Mouse (Mus musculus) testis, postnatal 10 days (tissue): ENCODE results near the gene Gstm2.

Experiments used
- DNase-seq: peaks from one replicate; pipeline ENCODE4 v3.0.0; 2021; ENCODE audit warnings: low spot score

Gene Gstm2

GRCm38 (mm10) chr3:107941261-107941660, 45.0 kb downstream of the Gstm2 start:
- no peak for DNase-seq

GRCm38 (mm10) chr3:107940524-107940923, 45.7 kb downstream of the Gstm2 start:
- no peak for DNase-seq

- DNase-seq = no peak
These were observed 46.4 kb downstream of the Gstm2 start for GRCm38 (mm10) chr3:107939830-107940229.

DNA sequence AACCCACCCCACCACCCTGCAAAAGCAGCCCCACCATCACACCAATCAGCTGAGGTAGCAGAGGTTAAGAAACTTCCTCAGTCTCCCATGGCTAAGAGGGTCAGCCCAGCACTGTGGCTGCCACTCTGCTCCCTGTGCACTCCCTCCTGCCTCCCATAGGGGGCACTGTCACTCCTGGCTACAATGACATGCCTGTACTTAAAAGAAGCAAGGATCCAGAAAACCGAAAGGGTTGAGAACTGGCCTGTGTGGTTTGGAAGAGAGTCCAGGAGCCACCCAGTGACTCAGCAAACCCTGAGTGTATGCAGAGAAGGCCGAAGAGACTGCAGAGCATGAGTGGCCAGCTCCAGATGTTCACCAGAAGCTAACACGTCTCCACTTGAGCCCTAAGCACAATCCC, 46.9 kb downstream of the Gstm2 start:
- DNase-seq = peak; percentile 85

- no peak for DNase-seq
These were observed 50.4 kb downstream of the Gstm2 start for GRCm38 (mm10) chr3:107935888-107936287.

DNA sequence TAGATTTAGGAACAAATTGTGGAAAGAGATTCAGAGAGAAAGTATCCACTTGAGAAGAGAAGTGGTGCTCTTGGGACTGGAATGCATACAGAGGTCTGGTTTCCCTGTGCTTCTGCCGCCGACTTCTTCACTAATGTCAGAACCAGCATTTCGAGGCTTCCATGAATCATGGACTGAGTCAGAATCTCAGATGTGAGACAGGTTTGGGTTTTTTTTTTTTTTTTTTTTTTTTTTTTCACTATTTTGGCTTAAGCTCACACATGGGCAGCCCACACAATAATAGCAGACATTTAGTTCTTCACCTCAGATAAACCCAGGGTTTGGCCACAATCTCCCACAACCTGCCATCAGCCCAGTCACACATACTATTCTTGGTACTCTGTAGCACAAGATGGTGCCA, 51.0 kb downstream of the Gstm2 start:
- DNase-seq = no peak

- DNase-seq = no peak
These were observed 54.1 kb downstream of the Gstm2 start for GRCm38 (mm10) chr3:107932128-107932527.
